Mouse (Mus musculus) kidney, adult 11 months (tissue): ENCODE measurements around the gene Ldb2.

ENCODE experiments used
- DNase-seq: peaks from one replicate; pipeline ENCODE4 v3.0.0; 2022

Gene Ldb2

DNA sequence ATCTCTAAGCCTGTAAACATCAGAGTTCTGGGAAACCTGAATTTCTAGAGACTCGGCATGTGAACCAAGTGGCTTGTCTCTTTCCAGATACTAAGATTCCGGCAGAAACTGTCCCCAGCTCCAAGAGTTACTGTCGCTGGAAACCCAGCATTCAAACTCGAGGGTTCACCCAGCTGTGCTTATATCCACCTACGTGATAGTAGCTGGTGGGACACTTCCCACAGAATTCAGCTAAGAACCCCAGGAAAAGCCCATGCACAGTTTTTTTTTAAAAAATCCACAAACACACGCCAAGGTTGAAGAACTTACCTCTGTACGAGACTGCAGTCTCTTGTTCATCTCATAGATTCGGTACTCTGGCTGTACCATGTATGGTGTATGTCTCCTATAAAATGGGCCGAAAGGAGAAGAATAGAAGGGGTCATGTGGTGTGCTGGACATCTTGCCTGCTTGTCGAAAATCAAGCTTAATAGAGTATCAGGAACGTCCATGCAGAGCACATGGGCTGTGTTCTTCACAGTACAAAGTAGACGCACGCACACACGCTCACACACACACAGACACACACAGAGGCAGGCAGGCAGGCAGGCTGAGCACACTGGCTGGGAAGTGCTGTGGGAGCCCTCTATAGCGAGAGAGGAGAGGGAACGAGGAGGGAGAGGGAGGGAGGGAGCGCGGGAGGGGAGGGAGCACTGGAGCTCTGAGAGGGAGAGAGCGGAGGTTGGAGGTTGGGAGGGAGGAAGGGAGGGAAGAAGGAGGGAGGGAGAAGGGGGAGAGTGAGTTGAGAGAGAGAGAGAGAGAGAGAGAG lies at the start of gene Ldb2:
Gene Ldb2 (minus strand): TSS at position 628 of the 808 bp plus-strand sequence.
- DNase-seq: peak; percentile 12

DNA sequence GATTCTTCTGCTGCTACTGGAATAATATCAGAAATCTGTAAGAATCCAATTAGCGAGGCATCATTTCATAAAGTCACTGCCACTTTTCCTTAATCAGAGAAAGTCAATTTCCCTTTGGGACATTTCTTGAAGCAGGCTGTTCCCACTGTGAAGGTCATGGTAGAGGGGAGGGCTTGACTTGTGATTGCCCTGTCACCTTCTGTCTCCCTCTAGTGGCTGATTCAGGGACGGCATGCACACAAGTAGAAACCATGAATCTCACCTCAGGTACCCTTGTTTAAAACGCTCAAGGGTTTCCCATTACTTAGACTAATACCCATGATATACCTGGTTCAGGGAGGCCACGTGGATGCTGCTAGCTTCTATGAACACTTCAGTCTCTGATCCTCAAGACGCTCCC lies 31.8 kb upstream of the Ldb2 start:
- peak; percentile 3 for DNase-seq

- DNase-seq: no peak
Measured at GRCm38 (mm10) chr5:44815506-44815905, 16.0 kb upstream of the Ldb2 start.

- no peak for DNase-seq
Measured at GRCm38 (mm10) chr5:44805960-44806359, 6.5 kb upstream of the Ldb2 start.

DNA sequence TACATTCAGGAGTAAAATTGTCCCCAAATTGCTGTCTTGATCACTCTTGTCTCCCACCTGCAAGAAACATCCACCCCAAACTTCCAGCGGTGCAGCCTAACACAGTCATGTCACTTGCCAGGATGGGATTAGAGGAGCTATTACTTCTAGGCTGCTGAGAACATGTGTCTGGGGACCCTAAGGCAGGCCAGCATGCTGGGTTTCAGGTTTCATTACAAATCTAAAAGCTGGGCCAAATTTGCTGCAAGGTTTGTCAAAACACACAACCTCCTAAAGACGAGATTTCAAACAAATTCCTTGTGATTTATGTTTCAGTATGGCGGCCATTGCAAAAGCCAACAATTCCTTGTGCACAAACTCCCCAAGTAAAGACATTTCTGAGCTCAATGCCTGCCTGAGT lies 1.6 kb upstream of the Ldb2 start:
- no peak for DNase-seq

DNA sequence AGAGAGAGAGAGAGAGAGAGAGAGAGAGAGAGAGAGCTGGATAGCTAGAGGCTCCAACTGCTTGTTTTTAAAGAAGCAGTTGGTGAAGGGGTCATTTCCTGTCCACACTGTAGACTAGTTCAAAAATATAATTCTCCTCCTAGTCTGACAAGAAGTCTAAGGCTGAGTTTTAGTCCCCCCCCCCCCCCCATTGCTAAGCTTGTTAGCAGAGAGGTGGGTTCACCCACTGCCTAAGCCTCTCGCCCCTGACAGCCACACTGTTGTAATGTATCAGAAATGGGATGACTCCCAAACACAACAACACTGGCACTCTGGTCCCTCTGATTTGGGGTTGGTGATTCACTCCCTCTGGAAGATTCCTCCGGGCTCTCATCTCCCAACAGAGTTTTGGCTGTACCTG lies 381 bp upstream of the Ldb2 start:
- DNase-seq: no peak

DNA sequence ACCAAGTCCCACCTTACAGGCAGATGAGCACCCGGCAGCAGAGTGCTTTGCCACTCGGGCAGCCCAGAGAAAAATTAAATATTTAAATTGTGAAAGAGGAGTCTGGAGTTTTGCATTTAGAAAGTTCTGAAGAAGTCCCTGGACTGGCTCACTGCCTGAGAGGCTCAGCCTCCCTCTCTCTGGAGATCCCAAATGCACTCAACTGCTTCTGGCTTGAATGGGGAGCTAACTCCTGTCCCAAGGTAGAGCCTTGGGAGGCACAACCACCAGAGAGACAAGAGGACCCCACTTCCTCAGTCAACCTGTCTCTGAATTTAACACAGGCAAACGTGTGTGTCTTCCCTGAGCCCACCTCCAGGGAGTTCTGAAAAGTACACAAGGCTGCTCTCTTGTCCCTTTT lies 987 bp downstream of the Ldb2 start:
- DNase-seq: no peak

DNA sequence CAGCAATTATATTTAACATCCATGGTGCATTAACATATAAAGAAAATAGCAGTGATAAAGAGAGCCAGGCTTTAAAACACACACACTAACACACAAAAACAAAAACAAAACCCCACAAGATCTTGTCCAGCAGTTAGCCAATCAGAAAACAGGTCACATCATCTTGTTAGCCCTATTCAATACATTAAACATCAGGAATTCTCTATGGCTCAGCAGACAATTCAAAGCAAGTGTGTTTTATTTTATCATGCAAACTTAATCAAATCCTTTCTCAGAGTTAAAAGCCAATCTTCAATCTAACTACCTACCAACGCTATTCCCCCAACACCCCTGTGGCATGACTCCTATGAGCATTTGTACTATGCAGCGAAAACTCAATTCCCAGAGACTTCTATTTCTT lies 1.4 kb downstream of the Ldb2 start:
- DNase-seq: no peak

- no peak for DNase-seq
Measured at GRCm38 (mm10) chr5:44784591-44784990, 14.9 kb downstream of the Ldb2 start.

DNA sequence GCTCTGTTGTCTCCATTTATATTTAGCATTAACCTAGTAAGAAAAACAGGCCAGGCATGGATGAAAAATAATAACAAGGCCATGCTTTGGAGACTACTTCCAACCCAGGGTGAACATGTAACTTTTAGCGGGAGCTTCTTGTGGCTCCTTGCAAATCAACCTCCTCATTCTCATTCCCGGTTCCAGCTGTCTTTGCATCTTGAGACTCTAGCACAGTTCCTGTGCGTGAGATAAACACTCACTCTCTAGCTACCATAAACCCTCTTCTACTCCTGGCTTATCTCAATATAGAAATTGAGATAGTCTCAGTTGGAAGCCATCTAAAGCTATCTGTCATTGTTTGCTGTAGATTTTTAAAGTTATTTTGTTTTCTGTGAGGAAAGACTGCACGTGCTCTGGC lies 20.1 kb downstream of the Ldb2 start:
- no peak for DNase-seq

DNA sequence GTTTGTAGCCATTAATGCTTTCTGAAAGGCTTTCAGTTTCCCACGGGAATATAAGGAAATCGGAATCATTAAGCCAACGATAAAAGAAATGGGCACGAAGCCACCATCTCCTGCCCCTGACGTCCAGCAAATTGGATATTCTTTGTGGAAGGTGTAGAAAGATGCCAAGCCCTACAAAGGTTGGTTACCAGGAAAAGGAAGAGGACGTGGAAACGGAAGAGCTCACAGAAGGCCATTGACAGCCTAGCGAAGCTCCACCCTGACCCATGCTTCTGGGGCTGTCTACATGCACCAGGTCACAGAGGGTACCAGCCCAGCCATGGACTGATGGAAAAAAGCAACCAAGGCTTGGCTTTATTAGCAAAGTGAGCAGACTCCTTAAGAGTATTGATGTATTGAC lies 31.0 kb downstream of the Ldb2 start:
- DNase-seq: peak; percentile 36

DNA sequence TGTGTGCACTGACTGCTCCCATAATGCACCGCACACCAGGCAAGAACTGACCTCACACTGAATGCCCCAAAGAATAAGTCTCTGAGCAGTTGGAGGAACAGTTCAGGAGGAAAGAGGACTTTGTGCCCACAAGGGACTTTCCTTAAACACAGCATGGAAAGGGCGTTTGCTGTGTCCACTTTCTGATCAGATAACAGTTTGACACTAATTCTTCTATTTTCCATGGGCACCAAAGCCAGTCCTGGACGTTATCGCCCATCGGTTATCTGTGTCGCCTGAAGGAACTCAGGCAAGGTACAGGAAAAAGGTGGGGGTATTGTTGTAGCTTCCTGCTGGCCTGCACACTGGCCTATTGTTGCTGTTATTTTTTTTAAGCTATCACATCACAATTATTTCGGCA lies 34.6 kb downstream of the Ldb2 start:
- DNase-seq: peak; percentile 57

- DNase-seq: no peak
Measured at GRCm38 (mm10) chr5:44759178-44759577, 40.3 kb downstream of the Ldb2 start.

GRCm38 (mm10) chr5:44754156-44754910 lies 45.1 kb downstream of the Ldb2 start:
- no peak for DNase-seq

DNA sequence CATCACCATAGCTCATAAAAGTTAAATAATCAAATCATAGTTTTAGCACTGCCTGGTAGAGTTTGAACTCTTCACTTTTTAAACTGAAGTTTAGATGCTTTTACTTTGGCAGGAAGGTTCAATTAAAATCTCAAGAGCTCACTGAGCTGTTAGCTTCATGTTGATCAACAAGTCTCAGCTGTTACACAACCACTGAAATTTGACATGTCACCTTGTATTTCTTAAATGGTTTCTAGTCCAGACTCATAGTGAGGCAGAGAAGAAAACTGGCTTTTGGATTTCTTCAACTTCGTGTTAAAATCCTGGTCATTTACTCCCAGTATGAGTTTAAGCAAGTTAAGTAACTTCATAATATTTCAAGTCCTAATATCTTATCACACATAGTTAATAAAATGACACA lies 53.8 kb downstream of the Ldb2 start:
- no peak for DNase-seq

DNA sequence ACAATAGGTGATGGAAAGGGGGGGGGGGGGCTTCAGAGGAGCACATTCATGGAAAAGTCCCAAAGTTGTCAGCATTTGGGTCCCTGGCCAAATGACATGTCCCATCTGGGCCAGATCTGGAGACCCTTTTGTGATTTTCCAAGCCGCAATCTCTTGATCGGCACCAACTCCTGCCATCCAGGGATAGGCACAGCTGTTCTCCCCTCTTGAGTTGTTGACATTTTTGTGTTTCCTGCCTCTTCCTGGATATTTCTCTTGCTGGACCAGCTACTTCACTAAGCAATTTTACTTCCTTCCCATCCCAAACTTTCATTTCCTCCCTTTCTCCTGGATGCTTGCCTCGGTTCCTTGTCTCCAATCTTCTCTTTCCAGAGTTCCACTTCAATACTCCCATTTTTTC lies 63.1 kb downstream of the Ldb2 start:
- DNase-seq: no peak

DNA sequence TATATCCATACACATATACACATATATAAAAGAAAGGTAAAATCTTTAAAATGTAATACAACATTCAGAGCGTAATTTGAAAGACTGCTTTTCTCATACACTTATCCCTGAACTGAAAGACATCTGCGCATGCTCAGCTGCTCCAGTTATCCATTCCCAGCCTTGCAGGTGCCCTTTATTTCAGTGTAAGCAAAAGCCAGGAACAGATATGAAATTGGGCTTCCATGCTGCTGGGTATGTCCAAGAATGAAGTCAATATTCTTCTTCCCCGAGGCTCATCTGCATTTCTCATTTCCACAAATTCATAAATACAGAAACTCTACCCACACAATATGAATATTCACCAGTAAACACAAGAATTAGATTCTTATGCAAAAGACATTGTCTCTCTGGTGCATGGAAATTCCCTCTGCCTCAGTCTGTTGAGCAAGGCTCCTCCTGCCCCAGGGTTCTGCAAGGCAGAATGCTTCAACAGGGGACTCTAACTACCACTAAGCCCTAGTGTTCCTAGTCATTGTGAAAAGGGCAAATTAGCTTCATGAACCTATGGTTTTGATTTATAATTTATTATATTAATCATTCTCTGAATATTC lies 65.3 kb downstream of the Ldb2 start:
- no peak for DNase-seq

DNA sequence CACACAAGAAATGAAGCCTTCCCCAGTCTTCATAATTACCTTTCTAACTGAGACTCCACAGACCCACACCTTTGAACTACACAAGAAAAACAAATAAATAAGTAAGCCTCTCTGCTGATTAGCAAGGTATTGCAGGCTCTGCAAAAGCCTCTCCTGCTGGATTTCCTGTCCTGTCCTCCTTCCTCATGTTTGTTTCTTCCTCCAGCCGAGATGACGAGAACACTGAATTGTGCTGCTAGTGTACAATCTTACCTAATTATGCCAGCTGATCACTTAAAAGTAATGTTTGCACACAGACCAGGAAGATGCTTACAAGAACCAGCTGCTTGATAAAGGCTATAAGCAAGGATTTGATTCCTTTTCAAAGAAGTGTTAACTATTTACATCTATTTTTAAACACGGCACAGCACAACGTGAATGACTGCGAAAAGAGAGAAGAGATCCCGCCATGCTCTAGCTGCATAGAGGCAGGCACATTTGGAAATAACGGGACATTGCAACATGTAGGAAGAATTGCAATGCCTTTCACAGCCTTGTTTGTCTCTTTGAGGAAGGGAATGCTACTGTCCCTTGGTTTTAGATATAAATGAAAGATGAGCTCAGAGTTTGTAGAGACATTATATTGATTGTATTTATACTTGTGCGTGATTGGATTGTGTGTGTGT lies 69.7 kb downstream of the Ldb2 start:
- no peak for DNase-seq

DNA sequence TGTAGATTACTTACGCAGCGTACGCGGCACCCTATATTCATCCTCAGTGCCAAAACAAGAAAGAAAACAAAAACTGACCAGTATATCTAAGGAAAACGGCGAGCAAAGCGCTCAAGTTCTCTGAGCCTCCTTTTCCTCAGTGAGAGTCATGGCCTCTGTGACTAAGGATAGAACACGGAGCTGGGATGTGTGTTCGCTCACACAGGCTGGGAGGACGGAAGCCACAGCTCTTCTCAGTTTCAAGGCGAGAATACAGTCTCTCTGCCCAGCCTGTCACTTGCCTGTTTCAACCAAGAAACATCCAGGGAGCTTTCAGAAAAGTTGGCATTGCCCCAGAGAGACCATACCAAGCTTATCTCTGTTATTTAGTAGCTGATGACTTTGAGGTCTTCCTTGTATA lies 71.5 kb downstream of the Ldb2 start:
- DNase-seq: peak; percentile 4

DNA sequence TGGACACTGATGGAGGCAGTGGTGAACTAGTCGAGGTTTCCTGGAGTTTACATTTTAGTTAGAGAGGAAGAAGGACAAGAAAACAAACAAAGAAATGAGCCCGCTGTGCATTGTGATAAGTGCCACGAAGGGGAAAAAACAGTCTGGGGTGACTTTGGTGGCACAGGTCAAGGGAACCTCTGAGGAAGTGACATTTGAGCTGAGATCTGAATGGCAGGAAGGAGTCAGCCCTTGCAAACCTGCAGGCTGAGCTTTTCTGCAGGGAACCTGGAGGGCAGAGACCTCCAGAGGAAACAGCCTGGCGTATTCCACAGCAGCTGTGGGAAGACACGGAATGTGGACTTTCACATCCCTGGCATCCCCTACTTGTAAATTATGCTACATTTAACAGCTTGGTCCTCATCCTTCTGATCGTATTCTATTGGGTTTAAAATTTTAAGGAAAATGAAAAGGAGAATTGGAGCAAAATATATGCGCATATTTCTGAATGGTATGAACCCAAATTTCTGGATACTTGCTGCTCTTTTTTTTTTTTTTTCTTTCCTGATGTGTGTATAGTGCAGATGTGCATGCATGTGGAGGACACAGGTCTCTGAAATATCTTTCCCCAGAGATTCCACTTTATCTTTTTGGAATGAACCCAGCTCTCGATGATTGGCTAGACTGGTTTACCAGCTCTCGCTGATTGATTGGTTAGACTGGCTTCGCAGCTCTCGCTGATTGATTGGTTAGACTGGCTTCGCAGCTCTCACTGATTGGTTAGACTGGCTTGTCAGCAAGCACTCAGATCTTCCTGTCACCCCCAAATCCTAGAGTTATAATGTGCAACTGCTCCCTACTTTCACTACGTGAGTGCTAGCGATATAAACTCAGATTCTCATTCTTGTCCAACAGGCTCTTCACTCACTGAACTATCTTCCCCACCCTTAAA lies 72.7 kb downstream of the Ldb2 start:
- peak; percentile 32 for DNase-seq

- no peak for DNase-seq
Measured at GRCm38 (mm10) chr5:44725501-44725900, 74.0 kb downstream of the Ldb2 start.

- no peak for DNase-seq
Measured at GRCm38 (mm10) chr5:44719872-44720271, 79.6 kb downstream of the Ldb2 start.
